ENCODE assay signal across 13 mouse cellular contexts in the genomic region with DNA sequence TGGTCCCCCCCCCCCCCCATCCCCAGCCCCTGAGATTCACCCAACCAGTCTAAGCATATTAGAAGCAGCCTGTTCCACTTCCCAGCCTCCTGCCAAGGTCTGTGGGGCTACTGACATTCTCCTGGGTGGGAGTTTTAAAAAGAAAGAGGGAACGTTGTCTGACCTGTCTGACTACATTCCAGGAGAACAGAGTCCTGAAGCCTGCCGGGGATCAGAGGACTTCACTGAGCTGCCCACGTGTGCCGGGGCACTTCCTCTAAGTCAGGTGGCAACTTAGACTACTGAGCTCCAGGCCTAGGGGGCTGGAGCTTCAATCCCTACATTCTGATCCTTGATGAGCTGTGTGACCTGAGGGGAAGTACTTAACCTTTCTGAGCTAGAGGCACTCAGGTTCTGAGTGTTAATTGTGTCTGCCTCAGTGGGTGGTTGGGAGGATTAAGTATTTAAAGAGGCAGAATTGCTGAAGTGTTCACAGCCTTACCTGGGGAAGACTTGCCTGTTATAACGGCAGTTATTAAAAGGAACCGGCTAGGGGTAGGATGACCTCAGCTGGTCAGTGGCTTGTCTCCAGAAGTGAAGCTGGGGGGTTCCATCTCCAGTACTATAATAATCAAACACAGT. TPM values are rescaled to one million over a fixed set of nuclear protein-coding genes. Genes with fewer than 3 reads are reported as not detected.
A peak's percentile ranks its signal among the peaks of the same experiment; 100 is the strongest.
DNase-seq lines count a peak whose midpoint lies in the region; ATAC-seq and TF ChIP-seq lines count a peak whose summit lies in the region.
"Had no signal": no experiment of that assay in that cellular context is flagged by ENCODE, and none has a peak within 500 bp of the region (broad histone marks: within the 10 kb centered on the region; RNA-seq: fewer than 3 reads in every experiment).

No protein-coding gene starts in this region.

- no peak for TF ChIP-seq CTCF in gastrocnemius, adult 2 months (IDR thresholded peaks at IDR 0.05)

- peak; percentile 47 for DNase-seq in embryonic facial prominence, embryonic 10.5 days (ENCODE audit: low spot score)
- peak; percentile 40 to 71 for DNase-seq in kidney, postnatal 25 days
- DNase-seq in lung, postnatal 36 days, result peak; percentile 79
- no peak for DNase-seq in adrenal gland, postnatal 25 days
- no peak for DNase-seq in c-Kit-positive CD71-positive TER-119-positive erythroid progenitor cells, embryonic 14.5 days (ENCODE audit: low spot score)
- DNase-seq in gastrocnemius, adult 2 months, result no peak
- DNase-seq: cerebellum, adult 2 months had no signal

- 46% methylated on average over 6 of the region's 6 CpGs for WGBS in embryonic facial prominence, embryonic 10.5 days

- H3K9me3 ChIP-seq in embryonic facial prominence, embryonic 10.5 days, result no peaks in the 10 kb centered on the region
- H3K9me3 ChIP-seq: embryonic facial prominence, embryonic 15.5 days; liver, embryonic 15.5 days; midbrain, embryonic 15.5 days; neural tube, embryonic 12.5 days had no signal

- H3K27me3 ChIP-seq in embryonic facial prominence, embryonic 10.5 days (replicated peaks; ENCODE audit: low read depth, poor library complexity, severe bottlenecking), result 0 out of 2 replicates have a peak, but pooled peaks cover 9% of the 10 kb centered on the region
- H3K27me3 ChIP-seq: embryonic facial prominence, embryonic 15.5 days; liver, embryonic 15.5 days; midbrain, embryonic 15.5 days; neural tube, embryonic 12.5 days had no signal

- peak; percentile 9; the same call in 1 of the 2 replicates for ATAC-seq in granulocyte monocyte progenitor cell, adult 5-6 weeks (replicated peaks; ENCODE audit: poor library complexity, severe bottlenecking)
- ATAC-seq: midbrain, embryonic 15.5 days had no signal

- peaks cover 17% of the 10 kb centered on the region for H3K4me1 ChIP-seq in embryonic facial prominence, embryonic 10.5 days
- H3K4me1 ChIP-seq: embryonic facial prominence, embryonic 15.5 days; liver, embryonic 15.5 days; midbrain, embryonic 15.5 days; neural tube, embryonic 12.5 days had no signal

- no peak overlapping the region for H3K4me3 ChIP-seq in embryonic facial prominence, embryonic 10.5 days
- H3K4me3 ChIP-seq in gastrocnemius, adult 2 months, result no peak overlapping the region
- H3K4me3 ChIP-seq: embryonic facial prominence, embryonic 15.5 days; layer of hippocampus, adult 2 months; liver, embryonic 15.5 days; midbrain, embryonic 15.5 days; neural tube, embryonic 12.5 days had no signal

- intact Hi-C loops in gastrocnemius, adult 2 months (cut with DNase I), result no loop called here

- H3K27ac ChIP-seq in embryonic facial prominence, embryonic 10.5 days (replicated peaks), result no peak overlapping the region
- H3K27ac ChIP-seq in gastrocnemius, adult 2 months, result no peak overlapping the region
- H3K27ac ChIP-seq: embryonic facial prominence, embryonic 15.5 days; layer of hippocampus, adult 2 months; liver, embryonic 15.5 days; midbrain, embryonic 15.5 days; neural tube, embryonic 12.5 days had no signal

- no peaks in the 10 kb centered on the region for H3K36me3 ChIP-seq in embryonic facial prominence, embryonic 10.5 days (replicated peaks)
- H3K36me3 ChIP-seq: embryonic facial prominence, embryonic 15.5 days; liver, embryonic 15.5 days; midbrain, embryonic 15.5 days; neural tube, embryonic 12.5 days had no signal

RNA-seq across cellular contexts. Expression of a gene that starts 41.6 kb away (rescaled TPM):
- polyA plus RNA-seq in embryonic facial prominence, embryonic 10.5 days (2016; fragmentation: Nextera tagmentation; extraction: Ambion mirVana), result 75.3 and 77.8 TPM in 2 replicates
- 109 and 110 TPM in 2 replicates for total RNA-seq in granulocyte monocyte progenitor cell, adult 5-6 weeks (2014; fragmentation: Nextera tagmentation)
- total RNA-seq in granulocyte monocyte progenitor cell, adult 5-6 weeks (2017), result 86.0 and 94.1 TPM in 2 replicates
- total RNA-seq in adrenal gland, postnatal 25 days (2021), result 109 and 110 TPM in 2 replicates
- 10 to 100 TPM; 80.9 to 88.2 TPM for total RNA-seq in gastrocnemius, adult 2 months (2021)

Comparison
In these comparisons a context has a peak if more than half of its experiments do, and no peak if none do; other contexts are left out.
1. DNase-seq: peak in embryonic facial prominence, embryonic 10.5 days (single experiment), kidney, postnatal 25 days (2 of 2) and lung, postnatal 36 days (single experiment); none in adrenal gland, postnatal 25 days (single experiment), c-Kit-positive CD71-positive TER-119-positive erythroid progenitor cells, embryonic 14.5 days (single experiment) and gastrocnemius, adult 2 months (single experiment).